Mouse (Mus musculus) liver, embryonic 12.5 days (tissue): ENCODE data around the gene Ngf. TPM values are rescaled to one million over a fixed set of nuclear protein-coding genes. Genes with fewer than 3 reads are reported as not detected.
A peak's percentile ranks its signal among the peaks of the same experiment; 100 is the strongest.

Experiments
- ATAC-seq: fragments of 200-750 bp; cut with Nextera tagmentation; 2 replicates; pipeline ENCODE4 v1.8.0; 2017; ENCODE audit warnings: moderate number of reproducible peaks, mild to moderate bottlenecking, moderate library complexity
- H3K27ac ChIP-seq: fragments of 300-500 bp; sonication (generic); 2 replicates; pipeline ENCODE4 v1.5.1; 2016; ENCODE audit warnings: mild to moderate bottlenecking
- H3K27me3 ChIP-seq: fragments of 300-500 bp; sonication (generic); replicated peaks from 2 replicates; pipeline ENCODE4 v1.6.1; 2016; ENCODE audit warnings: mild to moderate bottlenecking, moderate library complexity
- H3K36me3 ChIP-seq: fragments of 300-500 bp; sonication (generic); 2 replicates; pipeline ENCODE4 v1.6.1; 2016; ENCODE audit warnings: mild to moderate bottlenecking, moderate library complexity
- H3K4me1 ChIP-seq: fragments of 300-500 bp; sonication (generic); 2 replicates; pipeline ENCODE4 v1.6.1; 2016
- H3K4me2 ChIP-seq: fragments of 300-500 bp; sonication (generic); 2 replicates; pipeline ENCODE4 v1.6.1; 2016; ENCODE audit warnings: mild to moderate bottlenecking, moderate library complexity
- H3K4me3 ChIP-seq: fragments of 300-500 bp; sonication (generic); 2 replicates; pipeline ENCODE4 v1.5.1; 2016; ENCODE audit warnings: mild to moderate bottlenecking, moderate library complexity
- H3K9ac ChIP-seq: fragments of 300-500 bp; sonication (generic); 2 replicates; pipeline ENCODE4 v1.6.1; 2016; ENCODE audit warnings: mild to moderate bottlenecking, moderate library complexity
- H3K9me3 ChIP-seq: fragments of 300-500 bp; sonication (generic); replicated peaks from 2 replicates; pipeline ENCODE4 v1.6.1; 2016; ENCODE audit warnings: mild to moderate bottlenecking, moderate library complexity
- WGBS: fragments of 180-500 bp; shearing (Covaris S2); methylation state at CpG from one replicate; pipeline ENCODE4 v1.1.7; 2016; ENCODE audit not compliant: insufficient replicate concordance; 5-methylcytosine and 5-hydroxymethylcytosine counted together
- polyA plus RNA-seq: library from polyadenylated mRNA; unstranded; fragments of >200 nt; fragmentation: Nextera tagmentation; extraction: Ambion mirVana; gene quantifications from 2 replicates; pipeline ENCODE4 v1.2.1, GENCODE M21; 2016

Ngf gene
- polyA plus RNA-seq: 0.21 and 0.25 TPM in 2 replicates

- no peak for ATAC-seq
- WGBS: 3% methylated on average over 43 of the region's 43 CpGs
- H3K4me2 ChIP-seq: peak within 1 kb of the TSS; percentile 37
Observed at GRCm38 (mm10) chr3:102469713-102470448, at the start of gene Ngf. Gene Ngf, plus strand, starts transcription at chr3:102469919.

DNA sequence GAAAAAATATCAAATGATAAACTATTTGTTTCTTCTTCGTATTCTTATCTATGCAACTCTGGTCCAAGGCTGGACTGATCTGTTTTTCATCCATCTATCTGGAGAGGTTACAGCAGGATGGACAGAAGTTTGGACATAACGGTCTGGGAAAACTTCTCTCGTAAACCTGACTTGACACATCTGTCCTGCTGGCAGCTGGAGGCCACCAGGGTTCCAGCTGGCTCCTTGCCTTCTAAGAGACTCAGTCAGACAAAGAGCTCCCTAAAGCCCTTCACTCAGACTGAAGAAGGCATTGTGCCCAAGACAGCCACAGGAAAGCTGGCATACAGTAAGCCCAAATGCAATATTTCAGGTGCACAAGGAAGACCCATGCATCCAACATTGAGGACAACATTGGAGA, 24.2 kb upstream of the Ngf start:
- no peak overlapping the region for H3K4me2 ChIP-seq
- H3K4me3 ChIP-seq: no peak overlapping the region
- no peak overlapping the region for H3K27ac ChIP-seq
- ATAC-seq: no peak
- 0 out of 2 replicates have a peak, but pooled peaks cover 5% of the 10 kb centered on the region for H3K9me3 ChIP-seq
- no peaks in the 10 kb centered on the region for H3K4me1 ChIP-seq
- H3K9ac ChIP-seq: no peak overlapping the region
- H3K36me3 ChIP-seq: no peaks in the 10 kb centered on the region
- H3K27me3 ChIP-seq: no peaks in the 10 kb centered on the region
- 71% methylated on average over 3 of the region's 3 CpGs for WGBS

More at GRCm38 (mm10) chr3:102469713-102470448, at the start of gene Ngf:
- H3K4me1 ChIP-seq: no peaks in the 10 kb centered on the region
- H3K9ac ChIP-seq: no peak within 1 kb of the TSS
- H3K9me3 ChIP-seq: no peaks in the 10 kb centered on the region
- H3K4me3 ChIP-seq: no peak within 1 kb of the TSS
- H3K27me3 ChIP-seq: peaks cover 48% of the 10 kb centered on the region
- no peak within 1 kb of the TSS for H3K27ac ChIP-seq
- H3K36me3 ChIP-seq: no peaks in the 10 kb centered on the region

DNA sequence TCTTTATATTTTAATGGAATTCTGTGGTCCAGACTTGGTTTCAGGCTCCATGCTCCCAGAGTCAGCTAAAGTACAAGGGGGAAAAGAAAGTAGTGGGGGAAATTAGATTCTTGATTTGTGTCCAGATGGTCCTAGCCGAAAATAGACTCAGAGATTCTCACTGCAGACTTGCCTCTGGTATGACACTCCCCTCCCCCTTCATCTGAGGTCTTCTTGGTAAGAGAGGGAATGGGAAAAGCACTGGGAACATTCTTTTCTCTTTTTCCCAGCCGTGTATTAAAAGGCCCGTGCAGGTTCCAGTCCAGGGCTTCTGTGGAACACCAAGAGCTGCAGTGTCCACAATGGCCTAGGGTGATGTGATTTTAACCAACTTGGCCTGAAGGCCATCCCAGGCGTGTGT, 23.0 kb upstream of the Ngf start:
- 0 out of 2 replicates have a peak, but pooled peaks cover 5% of the 10 kb centered on the region for H3K9me3 ChIP-seq
- no peak overlapping the region for H3K4me2 ChIP-seq
- WGBS: 54% methylated on average over 4 of the region's 4 CpGs
- no peak overlapping the region for H3K9ac ChIP-seq
- no peaks in the 10 kb centered on the region for H3K4me1 ChIP-seq
- no peaks in the 10 kb centered on the region for H3K36me3 ChIP-seq
- no peaks in the 10 kb centered on the region for H3K27me3 ChIP-seq
- ATAC-seq: no peak
- H3K27ac ChIP-seq: no peak overlapping the region
- H3K4me3 ChIP-seq: no peak overlapping the region

DNA sequence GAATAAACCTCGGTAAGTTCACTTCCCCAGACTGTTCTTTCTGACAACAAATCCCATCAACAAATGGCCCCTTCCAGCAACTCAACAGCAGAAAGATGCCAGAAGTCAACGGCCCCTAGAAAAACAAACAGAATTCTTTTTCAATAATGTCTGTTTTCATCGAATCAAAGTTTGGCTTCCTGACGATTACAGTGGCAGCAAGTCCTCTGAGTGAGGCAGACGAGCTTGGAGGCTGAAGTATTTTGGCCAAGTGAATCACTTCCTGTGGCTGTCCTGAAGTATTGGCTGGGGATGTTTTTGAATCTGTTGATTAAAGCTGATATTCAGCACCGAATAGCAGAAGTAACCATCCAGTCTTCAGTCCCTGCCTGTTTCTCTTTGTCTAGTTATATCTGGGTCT, 15.2 kb upstream of the Ngf start:
- Histone ChIP-seq H3K9me3 (no peaks in the 10 kb centered on the region), H3K4me2 (no peak overlapping the region), H3K4me1 (no peaks in the 10 kb centered on the region), H3K4me3 (no peak overlapping the region), H3K36me3 (no peaks in the 10 kb centered on the region), H3K9ac (no peak overlapping the region), H3K27me3 (no peaks in the 10 kb centered on the region), H3K27ac (no peak overlapping the region)
- no peak for ATAC-seq
- 50% methylated on average over 6 of the region's 6 CpGs for WGBS

GRCm38 (mm10) chr3:102460528-102460927, 9.2 kb upstream of the Ngf start:
- no peaks in the 10 kb centered on the region for H3K36me3 ChIP-seq
- H3K27ac ChIP-seq: no peak overlapping the region
- ATAC-seq: no peak
- H3K9ac ChIP-seq: no peak overlapping the region
- H3K4me3 ChIP-seq: no peak overlapping the region
- H3K4me2 ChIP-seq: no peak overlapping the region
- H3K9me3 ChIP-seq: no peaks in the 10 kb centered on the region
- 69% methylated on average over 5 of the region's 5 CpGs for WGBS
- no peaks in the 10 kb centered on the region for H3K27me3 ChIP-seq
- no peaks in the 10 kb centered on the region for H3K4me1 ChIP-seq

DNA sequence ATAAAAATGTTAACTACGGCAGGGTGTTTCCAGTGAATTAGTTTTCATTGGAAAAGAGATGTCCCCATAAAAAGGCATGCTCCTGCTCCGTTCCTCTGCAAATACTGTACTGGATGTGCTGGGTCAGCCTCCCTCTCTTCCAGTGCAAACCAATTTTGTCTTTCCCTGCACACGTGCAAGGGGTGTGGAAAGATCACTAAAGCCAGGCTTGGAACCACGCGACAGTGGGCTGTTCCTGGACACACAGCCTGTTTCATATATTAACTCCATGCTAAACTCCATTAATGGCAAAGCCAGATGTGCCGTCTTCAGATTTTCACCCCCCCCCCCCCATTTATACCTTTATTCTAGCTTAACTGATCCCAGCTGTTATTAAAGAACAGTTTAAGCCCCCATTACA, 8.7 kb upstream of the Ngf start:
- Histone ChIP-seq H3K4me1 (no peaks in the 10 kb centered on the region), H3K9me3 (no peaks in the 10 kb centered on the region), H3K27me3 (no peaks in the 10 kb centered on the region), H3K4me2 (no peak overlapping the region), H3K27ac (no peak overlapping the region), H3K9ac (no peak overlapping the region), H3K36me3 (no peaks in the 10 kb centered on the region), H3K4me3 (no peak overlapping the region)
- WGBS: 78% methylated on average over 6 of the region's 6 CpGs
- no peak for ATAC-seq

- WGBS: 53% methylated on average over 9 of the region's 9 CpGs
Observed at GRCm38 (mm10) chr3:102462703-102463336, 6.9 kb upstream of the Ngf start.

DNA sequence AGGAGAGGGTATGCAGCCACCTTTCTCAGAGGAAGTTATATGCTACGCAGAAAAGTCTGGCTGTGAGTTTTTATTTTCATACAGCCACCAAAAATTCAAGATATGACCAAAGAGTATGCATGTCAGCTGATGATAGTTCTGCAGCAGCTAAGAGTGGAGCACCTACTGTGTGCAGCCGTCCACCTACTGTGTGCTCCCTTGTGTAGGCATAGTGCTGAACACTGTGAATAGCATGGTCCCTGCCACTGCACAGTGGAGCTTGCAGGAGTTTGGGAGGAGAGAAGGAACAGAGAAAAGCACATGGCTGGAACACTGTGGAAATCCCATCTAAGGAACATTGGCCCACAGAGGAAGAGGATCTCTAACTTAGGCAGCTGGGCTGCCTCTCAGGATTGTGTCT, 6.4 kb upstream of the Ngf start:
- H3K9ac ChIP-seq: no peak overlapping the region
- no peak overlapping the region for H3K4me2 ChIP-seq
- no peak for ATAC-seq
- no peak overlapping the region for H3K4me3 ChIP-seq
- no peaks in the 10 kb centered on the region for H3K36me3 ChIP-seq
- no peak overlapping the region for H3K27ac ChIP-seq
- WGBS: 84% methylated on average over 2 of the region's 2 CpGs
- H3K9me3 ChIP-seq: no peaks in the 10 kb centered on the region
- H3K27me3 ChIP-seq: 0 out of 2 replicates have a peak, but pooled peaks cover 7% of the 10 kb centered on the region
- no peaks in the 10 kb centered on the region for H3K4me1 ChIP-seq

More at GRCm38 (mm10) chr3:102462703-102463336, 6.9 kb upstream of the Ngf start:
- no peaks in the 10 kb centered on the region for H3K4me1 ChIP-seq
- no peak overlapping the region for H3K4me2 ChIP-seq
- H3K36me3 ChIP-seq: no peaks in the 10 kb centered on the region
- ATAC-seq: no peak
- H3K9ac ChIP-seq: no peak overlapping the region
- H3K4me3 ChIP-seq: no peak overlapping the region
- no peak overlapping the region for H3K27ac ChIP-seq
- no peaks in the 10 kb centered on the region for H3K9me3 ChIP-seq
- H3K27me3 ChIP-seq: 0 out of 2 replicates have a peak, but pooled peaks cover 7% of the 10 kb centered on the region

GRCm38 (mm10) chr3:102466587-102466986, 3.1 kb upstream of the Ngf start:
- Histone ChIP-seq H3K9me3 (no peaks in the 10 kb centered on the region), H3K27ac (no peak overlapping the region), H3K4me3 (no peak overlapping the region), H3K4me2 (no peak overlapping the region), H3K36me3 (no peaks in the 10 kb centered on the region), H3K9ac (no peak overlapping the region), H3K27me3 (peaks cover 39% of the 10 kb centered on the region), H3K4me1 (no peaks in the 10 kb centered on the region)
- ATAC-seq: no peak
- WGBS: 12% methylated on average over 3 of the region's 3 CpGs

- 64% methylated on average over 8 of the region's 8 CpGs for WGBS
- H3K27ac ChIP-seq: no peak overlapping the region
- no peak overlapping the region for H3K9ac ChIP-seq
- no peak overlapping the region for H3K4me2 ChIP-seq
- ATAC-seq: no peak
- H3K9me3 ChIP-seq: no peaks in the 10 kb centered on the region
- no peaks in the 10 kb centered on the region for H3K36me3 ChIP-seq
- H3K27me3 ChIP-seq: peaks cover 45% of the 10 kb centered on the region
- no peak overlapping the region for H3K4me3 ChIP-seq
- no peaks in the 10 kb centered on the region for H3K4me1 ChIP-seq
Observed at GRCm38 (mm10) chr3:102467121-102467520, 2.6 kb upstream of the Ngf start.

GRCm38 (mm10) chr3:102471251-102471650, 1.5 kb downstream of the Ngf start:
- Histone ChIP-seq H3K9me3 (no peaks in the 10 kb centered on the region), H3K4me2 (no peak overlapping the region), H3K27ac (no peak overlapping the region), H3K4me3 (no peak overlapping the region), H3K36me3 (no peaks in the 10 kb centered on the region), H3K9ac (no peak overlapping the region), H3K27me3 (peaks cover 48% of the 10 kb centered on the region), H3K4me1 (no peaks in the 10 kb centered on the region)
- 54% methylated on average over 5 of the region's 5 CpGs for WGBS
- no peak for ATAC-seq

- H3K9ac ChIP-seq: no peak overlapping the region
- H3K27ac ChIP-seq: no peak overlapping the region
- no peaks in the 10 kb centered on the region for H3K9me3 ChIP-seq
- H3K27me3 ChIP-seq: peaks cover 48% of the 10 kb centered on the region
- no peak for ATAC-seq
- H3K4me3 ChIP-seq: no peak overlapping the region
- H3K36me3 ChIP-seq: no peaks in the 10 kb centered on the region
- 37% methylated on average over 5 of the region's 5 CpGs for WGBS
- no peaks in the 10 kb centered on the region for H3K4me1 ChIP-seq
- no peak overlapping the region for H3K4me2 ChIP-seq
Observed at GRCm38 (mm10) chr3:102471799-102472198, 2.1 kb downstream of the Ngf start.
